Mouse (Mus musculus) forelimb bud, embryonic 11.5 days (tissue): Measurements from ENCODE around the gene Doc2b.
A peak's percentile ranks its signal among the peaks of the same experiment; 100 is the strongest.

Experiments used
- DNase-seq: peaks from one replicate; pipeline ENCODE4 v3.0.0-alpha.2; 2012; ENCODE audit warnings: low read depth, low spot score

Gene Doc2b

DNA sequence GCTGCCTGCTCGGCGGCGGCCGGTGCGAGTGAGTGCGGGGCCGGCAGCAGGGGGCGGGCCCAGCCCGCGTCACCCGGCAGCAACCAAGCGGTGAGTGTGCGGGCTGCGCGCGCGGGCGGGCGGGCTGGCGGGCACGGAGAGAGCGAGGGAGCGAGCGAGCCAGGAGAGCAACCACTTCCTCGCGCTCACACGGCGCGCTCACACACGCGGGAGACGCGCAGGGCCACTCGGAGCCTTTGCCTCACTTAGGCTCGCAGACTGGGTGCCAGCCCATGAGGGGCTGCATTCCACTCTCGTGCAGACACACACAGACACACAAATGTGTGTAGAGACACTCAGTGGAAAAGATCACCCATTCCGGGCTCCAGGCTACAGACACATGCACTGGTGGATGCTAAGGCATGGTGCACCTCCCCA is at the start of gene Doc2b:
Gene Doc2b (minus strand): TSS at position 21 of the 417 bp plus-strand sequence.
- DNase-seq: no peak

DNA sequence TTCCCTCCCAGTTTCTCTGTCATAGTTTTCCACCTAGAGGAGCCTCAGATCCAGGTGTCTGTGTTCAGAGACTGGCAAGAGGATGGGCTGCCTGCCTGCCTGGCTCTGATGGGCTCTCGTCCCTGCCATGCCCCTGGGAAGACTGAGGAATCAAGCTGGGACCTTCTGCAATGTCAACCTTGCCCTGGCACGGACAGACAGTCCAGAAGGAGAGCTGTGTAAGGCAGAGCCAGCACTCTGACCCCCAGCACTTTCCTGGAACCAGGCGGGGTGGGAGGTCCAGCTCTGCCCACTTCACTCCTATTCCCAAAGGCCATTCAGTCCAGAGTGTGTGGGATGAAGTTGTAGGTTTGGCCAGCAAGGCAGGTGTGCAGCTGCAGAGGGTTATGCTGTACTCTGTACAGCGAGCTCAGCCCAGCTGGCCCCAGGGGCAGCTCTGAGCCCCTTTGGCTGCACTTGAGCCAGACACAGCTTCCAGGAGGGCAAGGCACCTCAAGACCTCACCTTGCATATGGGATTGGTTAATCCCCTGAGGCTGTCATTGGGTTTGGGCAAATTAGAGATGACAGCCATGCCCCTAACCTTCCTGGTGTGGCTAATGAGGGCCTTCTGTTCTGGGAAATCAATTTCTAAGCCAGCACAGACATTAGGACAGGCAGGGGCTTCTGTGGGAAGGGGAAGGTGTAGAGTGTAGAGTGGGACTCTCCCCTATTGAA is 47.2 kb upstream of the Doc2b start:
- DNase-seq: peak; percentile 64

DNA sequence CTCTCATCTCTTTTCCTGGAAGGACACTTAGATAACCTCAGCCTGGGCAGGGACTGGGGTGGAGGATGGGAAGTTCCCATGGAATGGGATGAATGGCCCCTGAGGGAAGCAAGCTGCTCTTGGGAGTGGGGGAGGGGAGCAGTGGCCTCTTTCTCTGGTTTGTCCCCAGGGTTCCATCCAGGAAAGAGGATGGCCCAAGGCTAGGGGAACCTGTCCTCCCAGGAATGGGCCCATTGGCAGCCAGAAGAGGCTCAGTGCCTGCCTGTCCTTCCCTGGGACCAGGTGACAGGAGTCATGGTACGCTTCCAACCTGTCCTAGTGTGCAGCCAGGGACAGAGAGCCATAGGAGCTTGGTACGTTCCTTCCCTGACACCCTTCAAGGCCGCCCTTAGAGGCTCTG is 45.7 kb upstream of the Doc2b start:
- no peak for DNase-seq

DNA sequence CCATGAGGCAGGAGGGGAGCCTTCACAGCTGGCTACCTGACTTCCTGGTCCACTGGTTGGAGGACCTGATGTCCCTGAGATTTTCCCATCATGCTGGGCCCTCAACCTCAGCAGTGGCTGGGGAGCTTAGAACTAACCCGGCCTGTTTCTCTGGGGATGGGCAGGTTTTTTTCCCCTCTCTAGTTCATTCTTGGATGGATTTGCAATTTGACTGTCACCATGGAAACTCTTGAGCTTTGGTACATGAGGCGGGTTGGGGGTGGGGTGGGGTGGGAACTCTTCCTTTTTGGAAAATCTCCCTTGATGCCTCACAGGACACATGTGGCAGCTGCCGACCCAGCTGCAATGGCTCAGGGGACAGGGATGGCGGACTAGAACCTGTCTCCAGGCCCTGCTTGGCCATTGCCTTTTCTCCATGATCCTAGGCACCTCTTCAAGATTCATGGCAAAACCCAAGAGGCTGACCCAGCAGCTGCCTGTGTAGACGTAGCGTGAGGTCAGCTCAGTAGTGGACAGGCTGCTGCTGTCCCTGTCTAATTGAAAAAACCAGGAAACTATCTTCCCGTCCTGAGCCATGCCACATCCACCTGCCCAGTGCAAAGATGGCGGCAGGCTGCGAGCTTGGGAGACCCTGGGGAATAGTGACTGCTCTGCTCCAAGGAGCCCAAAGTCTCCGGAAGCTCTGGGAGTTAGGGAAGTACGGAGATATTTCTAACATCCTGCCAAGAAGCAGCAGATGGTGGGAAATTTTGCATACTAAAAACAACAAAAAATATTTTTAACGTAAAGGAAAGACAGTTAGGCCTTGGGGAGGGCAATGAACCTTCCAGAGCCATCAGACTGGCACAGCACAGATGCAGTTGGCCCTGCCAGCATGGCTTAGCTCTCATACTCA is 43.9 kb upstream of the Doc2b start:
- DNase-seq: no peak

DNA sequence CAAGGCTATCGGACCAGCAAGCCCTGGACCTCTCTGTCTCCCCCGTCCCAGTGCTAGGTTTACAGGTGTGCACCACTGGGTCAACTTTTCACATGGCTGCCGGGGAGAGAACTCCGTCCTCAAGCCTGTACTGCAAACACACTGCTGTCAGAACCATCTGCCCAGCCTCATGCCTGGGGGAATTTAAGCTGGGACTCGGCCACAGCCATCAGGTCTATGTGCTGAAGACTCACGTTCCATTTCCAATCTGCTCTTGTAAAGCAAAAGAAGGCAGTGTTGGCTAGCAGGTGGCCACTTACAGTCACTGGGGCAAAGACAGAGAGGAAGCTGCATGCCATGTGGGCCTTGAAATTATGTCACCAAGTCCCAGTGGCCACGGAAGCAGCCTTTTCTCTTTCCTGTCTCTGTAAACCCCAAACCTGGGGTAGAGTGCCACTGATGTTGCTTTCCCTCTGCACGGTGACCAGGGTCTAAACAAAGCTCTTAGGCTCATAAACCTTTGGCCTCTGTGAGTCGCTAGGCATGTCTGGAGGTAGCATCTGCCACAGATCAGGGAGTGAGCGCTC is 43.1 kb upstream of the Doc2b start:
- no peak for DNase-seq

DNA sequence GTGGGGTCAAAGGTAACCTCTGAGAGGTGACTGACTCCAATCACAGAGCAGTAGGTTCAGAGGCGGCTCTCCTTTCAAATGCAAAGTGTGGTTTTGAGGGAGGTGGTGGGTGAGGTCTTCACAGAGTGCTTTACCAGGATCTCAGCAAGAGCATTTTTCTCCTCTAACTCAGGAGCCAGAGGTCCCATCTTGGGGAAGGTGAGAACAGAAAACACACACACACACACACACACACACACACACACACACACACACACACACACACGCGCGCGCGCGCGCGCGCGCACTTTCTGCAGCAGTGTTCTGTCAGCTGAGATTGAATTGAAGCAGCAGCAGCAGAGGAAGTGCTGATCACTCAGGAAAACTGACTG is 40.4 kb upstream of the Doc2b start:
- DNase-seq: no peak

DNA sequence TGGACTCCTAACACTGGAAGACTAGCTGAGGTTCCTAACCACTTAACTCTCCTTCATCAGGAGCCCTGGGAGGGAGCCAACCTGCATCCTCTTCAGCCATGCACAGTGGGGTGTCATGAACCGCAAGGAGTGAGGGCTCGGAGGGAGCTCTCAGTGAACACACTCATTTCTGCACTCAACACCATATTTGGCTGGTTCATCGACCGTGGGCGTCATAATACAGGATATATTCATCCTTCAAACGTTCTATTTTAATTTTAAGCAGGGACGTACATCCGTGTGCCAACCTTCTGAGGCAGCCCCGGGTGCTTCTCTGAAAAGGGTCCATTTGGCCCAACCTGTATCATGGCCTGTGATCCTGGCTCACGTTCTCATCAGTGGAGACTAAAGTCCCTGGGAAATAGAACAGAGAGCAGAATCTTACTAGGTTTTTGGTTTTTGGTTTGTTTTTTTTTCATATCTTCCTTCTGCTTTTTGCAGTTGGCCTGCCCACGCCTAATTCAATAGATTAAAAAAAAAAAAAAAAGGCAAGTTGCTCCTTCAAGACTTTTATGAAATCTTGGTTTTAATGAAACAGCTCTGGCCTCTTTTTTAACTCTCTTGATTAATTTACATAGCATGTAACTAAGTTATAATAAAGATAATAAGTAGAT is 39.9 kb upstream of the Doc2b start:
- DNase-seq: no peak

DNA sequence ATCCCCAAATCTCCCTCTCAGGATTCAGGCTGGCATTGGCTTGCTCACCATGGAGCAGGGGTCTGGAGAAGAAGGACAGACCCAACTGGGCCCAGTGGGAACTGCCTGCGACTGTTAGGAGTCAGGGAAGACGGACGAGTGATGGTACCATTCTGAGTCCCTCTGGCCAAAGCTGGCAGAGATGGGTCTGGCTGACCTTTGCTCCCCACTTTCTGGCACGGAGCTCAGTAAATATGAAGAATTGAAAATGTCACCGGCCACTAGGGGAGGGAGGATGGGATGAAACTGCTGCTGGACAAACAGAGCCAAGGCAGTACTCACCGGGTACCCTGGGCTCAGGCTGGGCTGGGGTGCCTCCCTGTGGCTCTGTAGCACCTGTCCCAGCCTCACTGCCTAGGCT is 37.2 kb upstream of the Doc2b start:
- DNase-seq: no peak

DNA sequence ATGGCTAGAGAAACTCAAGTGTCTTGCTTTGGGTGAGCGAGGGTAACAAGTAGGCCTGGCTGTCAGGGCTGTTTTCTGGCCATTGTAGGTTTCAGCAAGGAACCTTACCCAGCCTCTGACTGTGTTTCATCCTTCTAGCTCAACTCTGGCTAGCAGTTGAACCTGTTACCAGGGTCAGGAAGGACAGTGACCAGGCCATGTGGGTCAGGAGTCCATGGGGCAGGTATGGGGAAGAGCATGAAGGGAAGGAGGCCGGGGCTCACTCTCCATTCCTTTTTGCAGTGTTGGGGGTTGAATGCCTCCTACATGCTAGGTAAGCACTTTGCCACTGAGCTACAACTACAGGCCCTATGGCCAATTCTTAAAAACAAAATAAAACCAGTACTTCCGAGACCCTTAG is 34.5 kb upstream of the Doc2b start:
- DNase-seq: no peak

DNA sequence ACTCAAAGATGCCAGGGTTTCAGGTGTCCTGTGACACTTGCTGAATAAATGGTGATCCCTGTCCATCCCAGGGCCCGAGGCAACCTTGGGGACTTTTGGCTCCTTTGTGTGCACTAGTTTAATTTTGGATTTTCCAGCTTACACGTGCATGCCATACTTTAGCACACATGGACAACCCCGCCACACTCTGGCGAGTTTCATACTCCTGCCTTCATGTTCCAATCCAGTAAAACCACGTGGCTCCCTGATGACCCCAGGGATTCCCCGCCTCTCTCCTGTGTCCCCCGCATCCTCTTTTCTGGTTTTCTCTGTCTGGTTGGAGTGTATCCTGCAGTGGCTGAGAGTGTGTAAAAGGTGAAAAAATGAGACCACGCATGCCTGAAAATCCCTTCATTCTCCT is 31.6 kb upstream of the Doc2b start:
- no peak for DNase-seq

DNA sequence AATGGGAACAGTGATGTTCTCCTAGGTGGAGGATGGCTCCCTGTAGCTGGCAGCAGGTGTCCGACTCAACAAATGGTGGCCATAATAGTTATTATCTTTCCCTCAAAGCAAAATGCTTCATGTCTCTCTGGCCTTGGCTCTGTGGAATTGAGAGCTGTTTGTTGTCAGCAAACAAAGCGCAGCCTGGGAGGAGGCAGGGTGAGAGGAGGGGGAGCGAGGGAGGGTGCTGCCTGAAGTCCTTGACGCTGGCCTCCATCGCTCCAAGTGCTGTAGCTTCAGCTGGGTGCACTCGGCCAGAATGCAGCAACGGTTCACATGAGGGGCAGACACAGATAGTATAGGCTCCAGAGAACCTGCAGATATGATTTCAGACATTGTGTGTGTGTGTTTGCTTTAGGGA is 27.7 kb upstream of the Doc2b start:
- DNase-seq: no peak

DNA sequence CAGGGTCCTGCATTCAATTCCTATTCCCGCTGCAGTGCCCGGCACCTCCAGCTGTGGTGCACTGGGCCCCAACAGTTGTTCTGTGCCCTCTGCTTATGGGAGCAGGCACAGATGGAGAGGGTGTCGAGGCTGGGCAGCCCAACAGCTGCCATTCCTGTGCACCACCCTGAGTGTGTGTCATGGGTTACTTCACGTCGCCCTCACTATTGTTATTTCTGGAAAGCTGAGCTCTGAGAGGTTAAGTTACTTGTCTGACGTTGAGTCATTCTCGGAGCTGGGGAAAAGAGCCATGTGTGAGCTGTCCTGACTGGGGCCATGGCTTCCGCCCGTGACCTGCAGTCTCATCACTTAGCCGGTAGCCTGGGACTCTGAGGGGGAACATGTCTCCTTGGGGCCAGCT is 17.2 kb upstream of the Doc2b start:
- no peak for DNase-seq

DNA sequence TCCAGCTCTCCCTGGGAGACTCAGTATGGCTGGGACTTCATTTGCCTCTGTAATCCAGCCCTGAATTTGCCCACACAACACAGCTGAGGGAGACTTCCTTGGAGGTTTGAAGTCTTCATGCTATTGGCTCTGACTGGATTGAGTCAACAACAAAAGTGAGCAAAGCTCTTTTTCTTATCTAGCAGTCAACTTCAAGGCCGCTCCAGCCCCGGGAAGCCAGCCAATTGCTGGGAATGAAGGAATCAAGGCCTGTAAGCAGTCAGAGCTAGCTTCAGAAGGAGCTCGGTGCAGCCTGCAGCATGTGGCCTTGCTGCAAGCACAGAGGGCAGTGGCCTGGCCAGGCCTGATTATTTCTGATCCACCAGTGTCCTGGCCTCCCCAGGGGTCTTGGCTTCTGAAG is 16.1 kb upstream of the Doc2b start:
- no peak for DNase-seq

DNA sequence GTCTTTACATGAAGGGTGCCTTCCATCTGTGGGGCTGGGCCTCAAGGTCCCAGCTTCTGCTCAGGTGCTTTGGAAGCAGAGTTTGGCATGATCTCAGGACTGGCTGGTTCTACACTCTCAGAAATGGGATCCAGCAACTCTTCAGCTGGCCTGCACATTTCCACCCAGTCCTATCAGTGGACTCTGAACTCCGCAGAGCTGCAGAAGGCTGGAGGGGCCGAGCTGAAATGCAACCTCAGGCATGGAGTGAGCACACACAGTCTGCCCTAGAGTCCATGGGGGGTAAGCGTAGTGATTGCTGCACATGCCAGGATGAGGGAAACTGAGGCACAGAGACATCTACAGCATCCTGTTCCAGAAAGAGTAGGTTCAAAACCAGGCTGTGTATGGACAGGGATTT is 14.7 kb upstream of the Doc2b start:
- DNase-seq: no peak

DNA sequence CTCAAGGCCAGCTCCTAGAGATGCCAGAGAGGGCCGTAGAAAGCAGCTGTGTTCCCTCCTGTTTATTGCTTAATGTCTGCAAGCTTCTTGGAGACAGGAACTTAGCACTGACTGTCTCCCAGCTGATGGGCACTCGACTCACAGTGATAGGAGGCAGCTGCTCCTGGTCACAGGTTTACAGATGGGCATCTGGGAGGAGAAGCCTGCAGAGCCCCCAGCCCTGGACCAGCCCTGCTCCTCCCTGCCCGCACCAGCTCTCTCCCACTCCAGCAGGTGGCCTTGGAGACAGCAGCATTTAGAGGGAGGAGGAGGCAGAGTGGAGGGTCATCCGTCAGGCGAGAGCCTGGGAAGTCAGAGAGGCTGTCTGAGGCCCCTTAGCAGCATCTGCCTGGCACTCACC is 11.6 kb upstream of the Doc2b start:
- DNase-seq: no peak

DNA sequence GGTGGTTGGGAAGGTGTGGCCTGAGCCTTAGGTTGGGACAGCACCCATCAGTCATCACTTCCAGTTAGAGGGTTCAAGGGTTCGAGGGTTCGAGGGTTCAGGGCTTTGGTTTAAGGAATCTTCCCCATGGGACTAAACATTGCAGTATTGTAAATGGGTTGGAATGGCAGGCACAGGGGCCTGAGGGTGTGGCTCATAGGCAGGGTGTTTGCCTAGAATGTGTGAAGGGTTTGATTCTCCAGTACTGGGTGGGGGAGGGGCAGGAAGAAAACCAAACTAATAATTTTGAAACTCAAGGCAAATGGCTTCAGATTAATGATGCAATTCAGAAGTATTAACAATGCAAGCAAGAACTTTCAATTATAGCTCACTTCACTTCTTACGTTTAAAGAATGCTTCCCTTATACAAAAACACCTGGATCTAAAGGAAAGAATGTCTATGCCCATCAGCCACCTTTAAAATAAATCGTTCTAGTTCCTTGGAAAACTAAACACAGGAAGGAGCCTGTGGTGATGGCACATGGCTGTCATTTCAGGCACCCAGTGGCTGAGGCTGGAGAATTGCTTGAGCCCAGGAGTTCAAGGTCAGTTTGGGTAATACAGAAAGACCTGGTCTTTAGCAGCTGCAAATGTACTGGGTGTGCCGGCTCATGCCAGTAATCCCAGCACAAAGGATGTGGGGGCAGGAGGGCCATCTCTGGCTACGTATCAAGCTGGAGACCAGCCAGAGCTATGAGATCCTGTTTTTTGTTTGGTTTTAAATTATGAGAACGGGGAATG is 6.1 kb upstream of the Doc2b start:
- no peak for DNase-seq

DNA sequence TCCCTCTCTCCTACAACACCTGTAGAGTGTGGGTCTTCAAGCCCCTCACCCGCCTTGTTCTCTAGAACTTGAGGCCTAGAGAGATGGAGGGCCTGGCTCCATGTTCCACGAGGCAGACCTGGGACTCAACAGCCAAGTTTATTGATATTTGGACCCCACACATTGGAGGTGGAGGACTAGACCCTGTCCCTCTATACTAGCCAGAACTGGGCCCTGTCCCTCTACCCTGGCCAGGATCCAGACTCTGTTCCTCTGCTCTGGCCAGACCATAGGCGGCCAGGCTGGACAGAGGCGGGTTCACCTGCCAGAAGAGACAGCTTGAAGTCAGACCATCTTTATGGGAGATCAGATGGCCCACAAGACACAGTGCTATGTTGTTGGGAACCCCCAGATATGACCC is 5.5 kb upstream of the Doc2b start:
- no peak for DNase-seq

DNA sequence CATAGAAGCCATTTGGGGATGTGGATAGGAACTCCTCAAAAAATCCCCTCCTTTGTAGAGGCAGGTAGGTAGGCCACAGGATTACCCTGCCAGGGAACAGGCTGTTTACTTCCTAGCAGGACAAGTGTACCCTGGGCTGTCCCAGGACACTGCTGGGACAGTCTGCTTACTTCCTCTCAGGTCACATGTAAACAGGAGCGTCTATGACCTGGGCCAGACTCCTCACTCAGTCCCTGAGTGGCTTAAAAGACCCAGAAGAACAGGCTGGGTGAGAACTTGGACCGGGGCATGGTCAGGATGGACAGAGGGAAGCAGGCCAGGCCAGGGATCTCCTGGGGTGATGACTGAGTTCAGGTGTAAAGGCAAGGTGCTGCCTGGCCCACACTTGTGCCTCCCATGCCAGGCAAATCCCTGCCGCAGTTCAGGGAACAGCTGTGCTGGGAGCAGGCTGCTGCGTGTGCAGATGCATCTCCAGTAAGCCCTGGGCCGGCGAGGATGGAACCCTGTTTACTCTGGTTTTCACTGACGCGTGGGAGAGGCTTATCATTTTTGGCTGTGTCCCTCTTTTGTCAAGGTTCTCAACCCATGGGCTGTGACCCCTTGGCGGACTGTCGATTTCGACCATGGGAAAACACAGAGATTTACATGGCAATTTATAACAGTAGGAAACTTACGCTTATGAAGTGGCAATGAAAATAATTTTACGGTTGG is 842 bp upstream of the Doc2b start:
- DNase-seq: no peak

DNA sequence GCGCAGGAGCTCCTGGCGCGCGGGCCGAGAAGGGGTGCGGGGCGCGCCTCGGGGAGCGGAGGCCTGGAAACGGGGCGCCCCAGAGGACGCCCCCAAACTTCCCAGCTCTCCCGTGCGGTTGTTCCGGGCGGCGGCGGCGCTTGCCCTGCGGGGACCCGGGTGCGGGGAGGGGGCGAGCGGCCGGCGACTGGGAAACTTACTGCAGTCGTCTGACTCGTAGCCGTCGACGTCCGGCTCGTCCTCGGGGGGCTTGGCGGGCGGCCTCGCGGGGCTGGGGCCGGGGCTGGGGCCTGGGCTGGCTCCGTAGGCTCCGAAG is 570 bp downstream of the Doc2b start:
- DNase-seq: no peak

DNA sequence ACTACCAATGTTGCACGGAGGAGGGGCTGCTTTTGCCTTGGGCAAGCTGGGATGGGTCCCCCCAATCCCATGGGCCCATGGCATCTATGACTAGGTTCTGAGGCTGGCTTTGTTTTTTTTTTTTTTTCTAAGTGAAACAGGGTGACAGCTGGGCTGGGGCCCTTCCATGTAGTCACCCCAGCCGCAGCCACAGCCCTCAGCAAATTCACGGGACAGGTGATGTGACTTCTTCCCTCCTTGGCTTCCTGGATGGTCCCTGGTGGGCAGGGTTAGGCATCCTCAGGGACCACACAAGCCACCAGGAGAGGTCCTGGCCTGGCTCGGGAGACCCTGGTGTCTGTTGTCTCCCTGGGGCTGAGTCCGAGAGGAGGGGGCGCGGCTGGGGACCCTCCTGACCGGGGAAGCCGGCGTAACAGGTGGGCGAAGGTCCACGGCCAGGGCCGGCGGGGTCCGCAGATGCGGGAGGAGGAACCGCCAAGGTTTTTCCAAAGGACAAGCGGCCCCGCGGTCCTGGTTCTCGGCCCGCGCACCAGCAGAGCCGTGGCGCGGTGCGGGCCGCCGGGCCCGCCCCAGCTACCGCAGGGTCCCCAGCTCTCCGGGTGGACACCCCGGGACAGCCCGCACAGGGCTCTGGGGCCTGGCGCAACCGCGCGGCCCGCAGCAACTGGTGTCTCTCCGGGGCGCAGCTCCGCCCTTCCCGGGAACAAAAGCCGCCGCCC is 1.1 kb downstream of the Doc2b start:
- no peak for DNase-seq
